Mouse (Mus musculus): ENCODE measurements around the gene Atp2b2. TPM values are rescaled to one million over a fixed set of nuclear protein-coding genes. Genes with fewer than 3 reads are reported as not detected.

Gene Atp2b2
- total RNA-seq, 2 experiments from 2014 or later: not detected

GRCm38 (mm10) chr6:113861375-113861770 is 181.0 kb downstream of the Atp2b2 start:
- no peak for ATAC-seq (ENCODE audit: poor library complexity, severe bottlenecking)

GRCm38 (mm10) chr6:113860735-113861374 is 181.6 kb downstream of the Atp2b2 start:
- no peak for ATAC-seq (ENCODE audit: poor library complexity, severe bottlenecking)

- ATAC-seq (ENCODE audit: poor library complexity, severe bottlenecking): no peak
Measured at GRCm38 (mm10) chr6:113860023-113860734, 182.2 kb downstream of the Atp2b2 start.

- no peak for ATAC-seq (ENCODE audit: poor library complexity, severe bottlenecking)
Measured at GRCm38 (mm10) chr6:113858317-113858716, 184.1 kb downstream of the Atp2b2 start.

GRCm38 (mm10) chr6:113857310-113857873 is 185.0 kb downstream of the Atp2b2 start:
- no peak for ATAC-seq (ENCODE audit: poor library complexity, severe bottlenecking)

- ATAC-seq (ENCODE audit: poor library complexity, severe bottlenecking): no peak
Measured at GRCm38 (mm10) chr6:113856790-113857189, 185.6 kb downstream of the Atp2b2 start.

GRCm38 (mm10) chr6:113856095-113856646 is 186.2 kb downstream of the Atp2b2 start:
- ATAC-seq (ENCODE audit: poor library complexity, severe bottlenecking): no peak

GRCm38 (mm10) chr6:113855581-113855980 is 186.8 kb downstream of the Atp2b2 start:
- no peak for ATAC-seq (ENCODE audit: poor library complexity, severe bottlenecking)

GRCm38 (mm10) chr6:113852318-113852717 is 190.1 kb downstream of the Atp2b2 start:
- ATAC-seq (ENCODE audit: poor library complexity, severe bottlenecking): peak; percentile 38; the same call in 1 of the 2 replicates

GRCm38 (mm10) chr6:113849819-113850218 is 192.6 kb downstream of the Atp2b2 start:
- ATAC-seq (ENCODE audit: poor library complexity, severe bottlenecking): peak; percentile 67

- ATAC-seq (ENCODE audit: poor library complexity, severe bottlenecking): no peak
Measured at GRCm38 (mm10) chr6:113848655-113849054, 193.8 kb downstream of the Atp2b2 start.

- ATAC-seq (ENCODE audit: poor library complexity, severe bottlenecking): no peak
Measured at GRCm38 (mm10) chr6:113847092-113847491, 195.3 kb downstream of the Atp2b2 start.

GRCm38 (mm10) chr6:113843248-113843647 is 199.2 kb downstream of the Atp2b2 start:
- ATAC-seq (ENCODE audit: poor library complexity, severe bottlenecking): no peak

- ATAC-seq (ENCODE audit: poor library complexity, severe bottlenecking): no peak
Measured at GRCm38 (mm10) chr6:113838493-113838892, 203.9 kb downstream of the Atp2b2 start.

- 0 out of 2 replicates have a peak, but pooled peaks have one; percentile 33 for ATAC-seq (ENCODE audit: poor library complexity, severe bottlenecking)
Measured at GRCm38 (mm10) chr6:113837740-113838139, 204.7 kb downstream of the Atp2b2 start.

- no peak for ATAC-seq (ENCODE audit: poor library complexity, severe bottlenecking)
Measured at GRCm38 (mm10) chr6:113836545-113836944, 205.9 kb downstream of the Atp2b2 start.

- no peak for ATAC-seq (ENCODE audit: poor library complexity, severe bottlenecking)
Measured at GRCm38 (mm10) chr6:113830463-113830862, 211.9 kb downstream of the Atp2b2 start.

- ATAC-seq (ENCODE audit: poor library complexity, severe bottlenecking): no peak
Measured at GRCm38 (mm10) chr6:113827309-113827708, 215.1 kb downstream of the Atp2b2 start.

- ATAC-seq (ENCODE audit: poor library complexity, severe bottlenecking): no peak
Measured at GRCm38 (mm10) chr6:113822417-113822816, 220.0 kb downstream of the Atp2b2 start.

GRCm38 (mm10) chr6:113816690-113817089 is 225.7 kb downstream of the Atp2b2 start:
- peak; percentile 31; the same call in 1 of the 2 replicates for ATAC-seq (ENCODE audit: poor library complexity, severe bottlenecking)

- ATAC-seq (ENCODE audit: poor library complexity, severe bottlenecking): no peak
Measured at GRCm38 (mm10) chr6:113811462-113811861, 231.0 kb downstream of the Atp2b2 start.

GRCm38 (mm10) chr6:113810667-113811066 is 231.7 kb downstream of the Atp2b2 start:
- no peak for ATAC-seq (ENCODE audit: poor library complexity, severe bottlenecking)

Measured in megakaryocyte, adult 5-6 weeks (primary cell).